Mouse (Mus musculus) frontal cortex, postnatal 36 days (tissue): ENCODE results near the gene Siah1a.
A peak's percentile ranks its signal among the peaks of the same experiment; 100 is the strongest.

Experiments used
- DNase-seq, 2 experiments: peaks; one replicate each; pipeline ENCODE4 v3.0.0; 2022; ENCODE audit warnings: low spot score in 2 of 2

Gene Siah1a

GRCm38 (mm10) chr8:86745221-86745934 lies at the start of gene Siah1a, which contains the start of gene Gm10638:
Gene Siah1a, minus strand, starts transcription at chr8:86745934.
Gene Gm10638, plus strand, starts transcription at chr8:86745699.
- DNase-seq = peak; percentile 61 to 64

DNA sequence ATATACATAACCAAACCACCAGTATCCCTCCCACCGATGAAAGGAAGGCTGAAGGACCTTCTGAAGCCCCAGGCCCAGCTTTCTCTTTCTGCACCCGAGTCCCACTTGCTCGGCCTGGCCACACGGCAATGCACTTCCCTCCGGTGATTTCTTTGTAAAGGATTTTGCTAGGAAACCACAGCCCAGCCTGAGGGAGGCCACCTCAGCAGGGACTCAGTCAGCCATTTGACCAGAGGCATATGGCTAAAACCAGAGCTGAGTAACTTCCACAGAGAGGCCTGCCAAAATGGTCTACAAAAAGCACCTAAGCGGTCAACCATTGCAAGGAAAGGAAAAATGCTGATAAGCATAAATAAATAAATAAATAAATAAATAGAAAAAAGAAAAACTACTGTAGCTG lies 49.0 kb upstream of the Siah1a start:
- DNase-seq = no peak

DNA sequence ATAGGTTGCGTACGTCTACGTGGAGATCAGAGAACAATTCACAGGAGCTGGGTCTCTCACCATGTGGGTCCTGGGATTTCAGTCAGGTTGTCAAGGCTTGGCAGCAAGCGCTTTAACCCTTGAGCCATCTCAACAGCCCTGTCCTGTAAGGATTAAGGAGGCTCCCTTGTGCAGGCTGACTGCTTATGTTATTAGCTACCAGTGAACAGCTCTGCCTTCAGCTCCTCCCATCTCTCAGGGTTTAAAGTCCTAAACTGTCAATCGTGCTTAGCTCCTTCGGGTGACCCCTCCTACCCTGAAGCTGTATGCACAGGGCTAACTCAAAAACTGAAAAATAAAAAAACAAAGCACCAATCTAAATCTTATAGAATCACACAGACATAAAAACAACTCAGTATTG lies 45.8 kb upstream of the Siah1a start:
- DNase-seq = no peak

GRCm38 (mm10) chr8:86789576-86789975 lies 43.8 kb upstream of the Siah1a start:
- no peak for DNase-seq

- DNase-seq = no peak
Measured at GRCm38 (mm10) chr8:86787891-86788420, 42.2 kb upstream of the Siah1a start.

- DNase-seq = no peak
Measured at GRCm38 (mm10) chr8:86786498-86786897, 40.8 kb upstream of the Siah1a start.

- no peak for DNase-seq
Measured at GRCm38 (mm10) chr8:86781094-86781493, 35.4 kb upstream of the Siah1a start.

GRCm38 (mm10) chr8:86779207-86779606 lies 33.5 kb upstream of the Siah1a start:
- no peak for DNase-seq

DNA sequence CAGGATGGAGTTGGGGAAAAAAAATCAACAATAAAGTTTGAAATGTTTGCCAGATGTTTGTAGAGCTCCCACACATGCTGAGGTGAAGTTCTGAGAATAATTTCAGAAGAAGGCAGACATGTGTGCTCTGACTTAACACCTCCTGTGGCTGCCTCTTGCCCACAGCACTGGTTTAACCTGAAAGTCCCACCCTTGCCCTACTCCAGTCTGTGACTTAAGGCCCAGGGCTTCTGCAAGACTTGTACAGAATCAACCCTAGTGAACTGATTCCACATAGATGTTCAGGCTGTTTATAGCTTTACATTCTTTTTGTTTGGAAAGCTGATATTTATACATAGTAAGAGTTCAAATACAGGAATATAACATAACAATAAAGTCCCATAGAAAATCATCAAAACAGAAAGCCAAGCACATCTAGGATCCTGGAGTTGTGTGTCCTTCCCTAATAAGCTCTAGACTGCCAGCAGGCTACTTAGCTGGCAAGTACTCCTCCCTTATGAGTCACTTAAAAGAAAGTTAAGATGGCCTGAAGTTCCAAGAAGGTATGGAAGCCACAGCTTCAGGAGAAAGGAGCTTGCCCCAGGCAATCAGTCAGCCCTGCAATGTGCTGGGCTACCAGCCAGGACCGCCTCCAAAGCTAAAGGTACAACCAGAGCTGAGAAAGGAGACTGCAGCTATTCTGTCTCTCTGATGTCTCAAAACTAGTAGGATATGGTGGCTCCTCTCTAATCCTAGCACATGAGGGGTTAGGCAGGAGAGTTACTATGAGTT lies 24.4 kb upstream of the Siah1a start:
- DNase-seq = no peak

DNA sequence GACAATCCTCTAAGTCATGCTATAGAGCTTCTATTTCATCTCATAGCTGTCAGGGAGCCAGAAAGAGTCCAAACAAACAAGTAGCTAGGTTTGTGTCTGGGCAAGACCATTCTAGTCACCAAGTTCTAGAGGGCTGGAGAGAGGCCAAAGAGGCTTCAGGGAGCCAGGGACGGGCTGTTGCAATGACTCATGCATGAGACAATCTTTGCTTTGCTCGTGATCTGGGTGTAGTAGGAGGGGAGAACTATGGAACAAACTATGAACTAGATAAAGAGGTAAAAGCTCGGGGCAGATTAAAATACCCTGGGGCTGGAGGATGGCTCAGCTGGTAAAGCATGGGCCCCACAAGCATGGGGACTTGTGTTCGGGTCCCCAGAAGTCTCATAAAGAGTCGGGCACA lies 22.8 kb upstream of the Siah1a start:
- DNase-seq = peak; percentile 33 to 45

DNA sequence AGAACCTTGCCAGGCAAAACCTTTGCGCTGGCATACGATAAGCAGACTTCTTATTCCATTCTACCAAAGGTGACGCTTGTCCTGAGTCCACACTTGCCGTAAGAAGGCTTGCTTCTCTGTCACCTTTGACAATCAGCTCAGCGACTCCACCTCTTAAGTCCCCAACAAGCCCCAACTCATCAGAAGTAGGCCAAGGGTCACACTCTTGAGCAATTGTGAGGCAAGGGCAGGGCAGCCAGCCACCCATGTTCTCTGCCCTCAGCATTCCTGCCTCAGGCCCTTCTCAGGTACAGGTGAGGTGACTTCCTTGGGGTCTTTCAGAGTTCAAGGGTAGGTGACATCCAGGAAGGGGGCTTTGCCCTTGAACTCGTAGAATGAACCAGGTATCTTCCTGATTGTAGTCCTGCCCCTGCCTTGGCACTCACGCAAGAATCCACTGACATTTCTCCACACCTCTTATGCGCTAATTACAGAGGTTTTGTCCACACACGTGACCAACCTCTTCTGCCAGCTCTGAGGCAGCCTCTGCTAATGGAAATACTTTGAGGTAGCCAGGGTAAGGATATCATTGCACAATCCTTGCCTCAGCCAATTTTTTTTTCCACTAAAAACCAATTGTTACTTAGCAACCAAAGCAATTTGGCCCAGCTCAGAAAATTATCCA lies 20.9 kb upstream of the Siah1a start:
- no peak for DNase-seq

GRCm38 (mm10) chr8:86765669-86766068 lies 19.9 kb upstream of the Siah1a start:
- DNase-seq = no peak

- DNase-seq = no peak
Measured at GRCm38 (mm10) chr8:86765155-86765554, 19.4 kb upstream of the Siah1a start.

- no peak for DNase-seq
Measured at GRCm38 (mm10) chr8:86762806-86763205, 17.1 kb upstream of the Siah1a start.

GRCm38 (mm10) chr8:86760746-86761145 lies 15.0 kb upstream of the Siah1a start:
- DNase-seq = no peak

- DNase-seq = no peak
Measured at GRCm38 (mm10) chr8:86759090-86759491, 13.4 kb upstream of the Siah1a start.

- no peak for DNase-seq
Measured at GRCm38 (mm10) chr8:86758651-86759050, 12.9 kb upstream of the Siah1a start.

GRCm38 (mm10) chr8:86756948-86757733 lies 11.4 kb upstream of the Siah1a start:
- peak in 1 of 2 experiments; percentile 60 for DNase-seq

DNA sequence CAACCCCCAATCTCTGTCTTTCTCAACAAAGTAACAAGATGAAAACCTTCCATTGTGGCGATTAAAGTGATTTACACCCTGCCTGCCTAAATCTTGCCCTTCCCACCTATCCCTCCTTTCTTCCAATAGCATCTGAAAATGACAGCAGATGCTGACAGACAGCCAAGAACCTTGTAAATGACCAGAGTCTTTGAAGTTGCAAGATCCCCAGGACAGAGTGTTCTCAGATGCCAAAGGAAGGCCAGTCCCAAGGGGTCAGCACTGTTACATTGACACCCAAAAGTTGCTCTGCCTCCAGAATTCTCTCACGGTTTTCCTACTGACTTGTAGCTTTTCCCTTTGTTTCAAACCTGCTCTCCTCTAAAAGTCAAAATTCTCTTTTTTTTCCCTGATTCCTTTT lies 4.1 kb upstream of the Siah1a start:
- DNase-seq = no peak

GRCm38 (mm10) chr8:86746511-86746910 lies 777 bp upstream of the Siah1a start:
- DNase-seq = no peak

DNA sequence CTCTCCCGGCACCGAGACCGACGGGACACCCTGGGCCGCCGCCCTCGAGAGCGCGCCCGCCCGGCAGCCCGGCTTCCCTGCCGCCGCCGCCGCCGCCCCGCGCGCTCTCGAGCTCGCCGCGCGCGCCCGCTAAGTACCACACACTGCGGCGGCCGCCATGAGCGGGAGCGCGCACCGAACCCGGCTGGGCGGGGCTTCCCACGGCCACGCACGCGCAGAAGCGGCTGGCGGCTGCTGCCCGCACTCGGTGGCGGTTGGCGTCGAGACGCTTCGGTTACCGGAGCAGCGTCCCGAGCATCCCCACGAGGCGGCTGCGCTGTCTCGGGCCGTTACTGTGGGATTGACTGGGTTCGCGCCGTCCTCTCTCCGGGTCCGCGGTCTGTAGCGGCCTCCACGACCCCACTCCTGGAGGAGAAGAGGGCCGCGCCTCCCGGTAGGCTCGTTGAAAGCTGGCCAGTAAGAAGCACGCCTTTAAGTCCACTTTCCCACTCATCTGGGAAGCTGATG lies 254 bp upstream of the Siah1a start:
- DNase-seq = peak; percentile 94
